Mouse (Mus musculus) 3T3-L1 (cell line): ENCODE results near the gene Lysmd2.
A peak's percentile ranks its signal among the peaks of the same experiment; 100 is the strongest.
"Not testable (repeated sequence)": the region's sequence is repeated elsewhere in the genome, so short reads cannot be mapped to it uniquely, and the experiment has no call there.

Experiments
- DNase-seq: peaks from one replicate; pipeline ENCODE4 v3.0.0-alpha.2; 2015; ENCODE audit warnings: low read depth, low spot score

Lysmd2 gene

DNA sequence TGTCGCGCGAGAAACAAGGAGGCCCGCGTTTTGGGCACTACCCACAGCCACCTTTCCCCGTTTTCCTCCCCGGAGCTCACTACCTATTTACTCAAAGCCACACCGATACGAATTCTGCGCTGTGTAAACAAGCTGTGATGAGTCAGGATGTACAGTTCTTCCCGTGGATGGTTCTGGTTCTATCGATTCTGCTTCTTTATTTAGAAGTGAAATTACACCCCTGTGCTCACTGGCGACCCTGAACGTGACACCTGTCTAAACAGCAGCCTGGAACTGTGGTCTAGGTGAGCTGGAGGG is 715 bp downstream of the Lysmd2 start:
- peak; percentile 29 for DNase-seq

DNA sequence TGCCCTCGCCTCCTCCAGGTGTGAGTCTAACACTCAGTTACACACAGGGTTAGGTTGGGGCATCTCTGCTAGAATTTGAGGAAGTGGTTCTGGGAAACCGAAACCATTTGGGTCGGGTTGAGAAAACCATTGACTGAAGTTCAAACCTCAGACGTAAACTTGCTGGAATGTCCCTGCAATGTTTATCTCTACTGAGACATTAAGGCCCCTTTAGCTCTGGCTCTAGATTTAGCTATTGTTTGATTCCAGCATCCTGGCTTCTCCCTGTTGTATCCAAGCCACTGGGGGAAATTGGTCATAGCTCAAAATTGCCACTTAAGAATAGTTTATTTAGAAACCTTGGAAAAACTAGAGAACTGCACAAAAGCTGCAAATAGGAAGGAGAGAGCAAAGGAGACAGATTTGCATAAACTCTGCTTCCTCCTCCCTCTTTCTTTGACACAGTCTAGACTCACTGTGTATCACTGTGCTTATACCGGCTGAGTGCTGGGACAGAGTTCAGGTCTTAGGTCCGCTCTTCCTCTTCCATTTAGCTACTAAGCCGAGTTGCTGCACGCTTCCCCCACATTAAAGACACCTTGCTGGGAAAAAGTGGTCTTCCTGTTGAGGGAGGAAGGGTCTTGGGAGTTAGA is 5.4 kb downstream of the Lysmd2 start:
- no peak for DNase-seq

DNA sequence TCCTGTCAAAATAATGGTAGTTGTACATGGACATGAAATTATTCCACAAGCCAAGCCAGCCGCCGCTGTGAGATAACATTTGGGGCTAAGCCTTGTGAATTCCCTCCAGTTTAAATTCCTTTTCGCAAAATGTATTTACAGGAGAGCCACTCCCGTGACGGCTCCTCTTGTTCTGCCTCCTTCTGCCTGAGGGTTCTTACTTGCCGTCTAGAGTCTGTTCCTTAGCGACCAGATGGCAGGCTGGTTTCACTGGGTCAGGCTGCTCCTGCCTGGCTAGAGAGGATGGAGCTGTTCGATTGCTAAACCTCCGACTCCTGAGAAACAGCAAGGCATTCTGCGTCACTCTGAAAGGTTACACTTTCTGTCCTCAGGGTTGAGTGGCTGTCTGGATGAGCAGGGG is 6.6 kb downstream of the Lysmd2 start:
- no peak for DNase-seq

DNA sequence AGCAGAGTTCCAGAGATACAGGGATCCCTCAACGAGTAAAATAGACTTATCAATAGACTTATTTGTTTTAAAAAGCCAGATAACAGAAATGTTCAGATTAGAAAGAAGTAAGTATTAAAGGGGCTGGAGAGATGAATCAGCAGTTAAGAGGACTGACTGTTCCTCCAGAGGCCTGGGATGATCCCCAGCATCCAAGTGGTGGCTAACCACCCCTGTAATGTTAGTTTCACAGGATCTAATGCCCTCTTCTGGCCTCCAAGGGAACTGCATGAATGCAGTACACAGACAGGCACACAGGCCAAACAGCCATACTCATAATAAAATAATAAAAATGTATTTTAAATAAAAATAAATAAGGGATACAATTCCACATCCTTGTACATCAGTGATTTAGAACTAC is 7.4 kb downstream of the Lysmd2 start:
- no peak for DNase-seq

DNA sequence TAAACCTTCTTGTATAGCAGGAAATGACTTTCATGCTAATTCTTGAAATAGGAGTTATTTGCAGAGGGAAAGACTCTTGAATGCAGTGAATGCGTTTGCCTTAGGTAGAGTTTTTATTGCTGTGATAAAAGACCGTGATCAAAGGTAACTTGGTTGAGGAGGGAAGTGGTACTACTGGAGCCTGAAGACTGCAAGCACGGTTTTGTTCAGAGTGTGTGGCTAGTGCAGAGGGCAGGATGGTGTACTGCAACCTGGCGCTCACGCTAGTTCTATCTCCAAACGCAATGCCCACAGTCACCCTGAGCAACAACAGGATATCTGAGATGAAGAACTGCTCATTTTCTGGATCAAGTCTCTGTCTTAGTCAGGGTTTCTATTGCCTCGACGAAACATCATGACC is 8.1 kb downstream of the Lysmd2 start:
- DNase-seq = no peak

DNA sequence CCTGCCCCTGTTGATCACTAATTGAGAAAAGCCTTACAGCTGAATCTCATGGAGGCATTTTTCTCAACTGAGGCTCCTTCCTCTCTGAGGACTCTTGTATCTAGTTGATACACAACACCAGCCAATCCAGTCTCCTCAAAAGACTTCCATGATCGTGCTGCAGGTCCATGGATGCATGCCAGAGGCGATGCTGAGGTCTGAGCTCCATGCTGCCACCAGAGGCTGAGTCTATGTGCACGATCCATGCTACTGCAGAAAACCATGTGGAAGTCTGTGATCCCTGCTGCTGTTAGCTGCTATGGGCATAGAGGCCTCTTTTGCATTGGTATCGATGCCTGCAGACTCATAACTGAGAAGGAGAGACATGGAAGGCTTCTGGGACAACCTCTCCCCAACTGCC is 8.7 kb downstream of the Lysmd2 start:
- no peak for DNase-seq

DNA sequence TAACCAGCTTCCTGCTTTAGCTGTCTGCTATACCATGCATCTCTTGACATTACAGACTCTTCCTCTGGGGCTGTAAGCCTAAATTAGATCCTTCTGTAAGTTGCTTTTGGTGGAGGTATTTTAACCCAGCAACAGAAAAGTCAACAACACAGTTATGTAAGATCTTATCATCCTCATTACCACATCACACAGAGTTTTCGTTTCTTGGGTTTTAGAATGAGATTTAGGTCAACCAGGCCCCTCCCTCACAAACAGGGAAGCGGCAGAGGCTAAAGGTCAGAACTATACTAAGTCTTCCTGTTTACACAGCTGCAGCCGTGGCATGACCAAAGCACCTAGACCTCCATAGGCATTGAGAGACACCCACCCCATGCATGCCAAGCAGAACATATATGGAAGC is 19.9 kb downstream of the Lysmd2 start:
- no peak for DNase-seq

DNA sequence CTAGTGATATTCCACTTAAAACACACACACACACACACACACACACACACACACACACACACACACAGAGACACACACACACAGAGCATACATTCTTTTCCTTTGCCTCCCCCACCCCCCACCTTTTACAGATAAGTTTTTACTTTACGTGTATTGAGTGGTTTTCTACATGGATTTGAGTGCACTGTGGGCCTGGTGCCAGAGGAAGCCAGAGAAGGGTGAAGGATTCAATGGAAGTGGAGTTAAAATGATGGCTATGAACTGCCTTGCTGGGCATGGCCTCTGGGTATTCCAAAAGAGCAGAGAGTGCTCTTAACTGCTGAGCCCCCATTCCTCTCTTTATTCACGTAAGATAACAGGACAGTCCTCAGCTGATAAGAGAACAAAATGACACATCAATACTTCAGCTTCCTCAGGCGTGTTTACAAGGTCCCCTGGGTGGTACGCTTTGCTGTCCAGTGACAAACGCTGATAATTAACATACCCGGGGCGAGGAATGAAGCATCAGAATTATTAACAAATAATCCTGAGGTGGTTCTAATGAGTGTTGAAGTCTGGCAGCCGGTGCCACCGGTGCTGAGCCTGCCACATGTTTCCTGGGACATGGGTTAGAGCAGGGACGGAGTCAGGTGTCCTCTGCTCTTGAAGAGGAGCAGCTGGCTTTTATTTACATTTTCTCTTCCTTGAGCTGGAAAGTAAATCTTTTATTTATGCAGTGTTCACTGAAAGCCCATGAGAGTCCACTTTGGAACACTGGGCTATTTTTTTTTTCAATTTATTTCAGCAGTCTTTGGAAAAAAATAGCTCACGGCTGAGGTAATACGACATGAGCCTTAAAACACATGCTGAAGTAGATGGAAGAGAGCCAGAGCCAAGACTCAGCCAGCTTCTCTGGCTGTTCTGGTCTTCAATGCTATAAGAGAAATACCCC is 28.7 kb downstream of the Lysmd2 start:
- DNase-seq = no peak

DNA sequence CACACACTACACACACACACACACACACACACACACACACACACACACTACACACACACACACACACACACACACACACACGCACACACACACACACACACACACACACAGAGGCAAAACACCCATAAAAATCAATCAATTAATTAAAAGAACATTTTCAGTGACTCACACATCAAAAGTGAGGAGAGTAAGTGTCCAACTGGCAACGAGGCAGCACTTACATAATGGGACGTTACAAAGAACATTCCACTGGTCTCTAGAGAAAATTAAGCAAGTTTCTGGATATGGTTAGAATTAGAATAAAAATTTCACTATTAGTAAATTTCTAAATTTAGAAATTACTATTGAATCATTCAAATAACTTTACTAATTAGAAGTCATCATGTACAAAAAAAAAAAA is 30.9 kb downstream of the Lysmd2 start:
- not testable (repeated sequence) for DNase-seq

DNA sequence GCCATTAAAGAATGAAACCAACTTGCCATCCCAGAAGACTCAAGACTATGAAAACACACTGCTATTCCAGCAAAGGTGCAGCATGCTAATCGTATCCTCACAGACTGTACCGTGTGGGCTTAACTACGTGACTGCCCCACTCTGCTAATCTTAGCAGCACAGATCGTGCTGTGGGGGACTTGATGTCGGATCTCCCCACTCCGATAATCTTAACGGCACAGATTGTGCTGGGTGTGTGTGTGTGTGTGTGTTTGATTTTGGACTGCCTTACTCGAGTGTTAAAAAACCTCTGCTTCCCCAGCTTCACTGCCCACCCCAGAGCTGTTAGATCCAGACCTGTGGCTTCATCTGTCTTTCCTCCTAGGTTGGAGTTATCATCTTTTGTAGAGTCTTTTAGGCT is 35.4 kb downstream of the Lysmd2 start:
- DNase-seq = no peak

DNA sequence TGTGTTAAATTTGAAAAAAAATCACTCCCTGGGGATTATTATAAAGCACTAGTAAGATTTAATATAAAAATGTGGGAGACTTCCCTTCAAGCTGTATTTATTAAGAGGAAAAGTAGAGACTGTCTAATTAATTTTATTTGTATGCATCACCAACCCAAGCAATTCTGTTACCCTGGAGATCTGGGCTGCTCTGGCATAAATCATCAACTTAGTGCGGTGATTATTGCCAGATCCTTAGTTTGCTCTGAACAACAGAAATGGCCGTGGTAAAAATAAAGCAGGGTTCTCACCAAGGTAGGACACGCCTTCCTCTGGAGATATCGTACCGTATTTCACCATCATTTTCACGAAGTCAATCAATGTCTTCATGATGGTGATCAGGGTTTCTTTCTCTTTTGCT is 39.8 kb downstream of the Lysmd2 start:
- no peak for DNase-seq

DNA sequence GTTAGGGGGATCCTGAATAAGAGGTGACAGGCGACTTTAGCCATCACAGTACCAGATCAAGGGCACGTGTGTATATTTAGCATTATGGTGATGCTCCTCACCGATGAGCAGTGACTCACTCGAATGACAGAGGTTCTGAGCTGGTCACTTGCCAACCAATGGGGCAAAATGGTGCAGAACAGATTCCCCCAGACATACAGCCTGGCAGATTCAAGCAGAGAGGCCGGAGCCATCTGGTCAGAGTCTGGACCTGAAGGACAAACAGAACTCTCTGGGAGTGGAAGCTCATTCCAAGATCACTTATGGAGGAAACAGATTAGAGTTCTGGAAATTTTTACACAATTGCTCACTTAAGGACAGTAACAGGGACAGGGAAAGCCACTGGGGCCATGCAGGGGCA is 41.1 kb downstream of the Lysmd2 start:
- no peak for DNase-seq

DNA sequence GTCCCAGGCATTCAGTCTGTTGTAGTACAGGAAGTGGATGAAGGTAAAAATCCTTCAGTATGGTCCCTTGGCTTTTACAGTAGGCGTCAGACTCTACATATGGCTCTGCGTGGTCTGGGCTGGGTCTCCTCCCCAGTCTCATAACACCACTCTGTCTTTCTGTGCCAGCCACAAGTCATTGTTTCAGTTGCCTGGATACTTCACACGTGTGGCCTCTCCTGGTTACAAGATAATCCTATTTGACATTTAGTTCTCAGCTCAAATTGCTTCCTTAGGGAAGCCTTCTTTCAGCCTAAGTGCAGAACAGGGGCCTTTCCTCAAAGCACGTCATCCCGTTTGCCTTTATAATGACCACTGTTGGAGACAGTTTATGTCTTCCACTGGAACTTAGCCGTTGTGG is 47.2 kb downstream of the Lysmd2 start:
- no peak for DNase-seq

DNA sequence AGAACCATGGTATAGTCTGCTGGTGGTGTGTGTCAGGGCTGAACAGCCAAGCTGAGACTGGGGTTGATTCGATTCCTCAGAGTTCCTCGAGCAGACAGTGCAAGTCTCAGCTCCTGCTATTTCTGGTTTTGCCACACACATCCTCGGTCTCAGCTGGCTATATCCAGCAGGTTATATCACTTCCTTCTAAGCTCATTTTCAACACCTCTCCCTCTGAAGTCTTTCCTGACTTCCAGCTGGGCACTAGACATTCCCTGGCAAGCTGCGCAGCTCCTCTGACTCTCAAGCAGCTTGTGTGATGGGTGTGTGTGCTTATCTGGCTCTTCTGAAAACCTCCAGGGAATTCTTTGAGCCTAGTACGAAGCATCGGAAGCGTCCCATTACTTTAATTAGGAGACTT is 50.7 kb downstream of the Lysmd2 start:
- DNase-seq = no peak

DNA sequence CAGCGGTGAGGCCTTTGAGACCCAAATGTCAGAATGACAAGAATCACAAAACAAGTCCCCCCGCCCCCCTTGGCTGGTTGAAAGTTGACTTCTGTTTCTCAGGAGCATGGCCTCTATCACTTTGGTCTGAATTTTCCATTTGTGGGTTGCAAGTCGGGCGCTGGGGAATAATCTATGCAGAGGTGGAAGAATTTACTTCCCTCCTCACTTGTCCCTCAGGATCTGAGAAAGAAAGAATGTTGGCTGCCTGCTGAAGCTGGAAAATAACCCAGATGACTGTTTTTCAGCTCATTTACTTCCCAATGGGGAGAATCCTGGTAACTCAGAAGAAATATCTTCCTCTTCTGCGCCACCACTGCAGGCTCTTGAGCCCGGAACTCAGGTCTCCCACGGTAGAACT is 52.8 kb downstream of the Lysmd2 start:
- DNase-seq = no peak

DNA sequence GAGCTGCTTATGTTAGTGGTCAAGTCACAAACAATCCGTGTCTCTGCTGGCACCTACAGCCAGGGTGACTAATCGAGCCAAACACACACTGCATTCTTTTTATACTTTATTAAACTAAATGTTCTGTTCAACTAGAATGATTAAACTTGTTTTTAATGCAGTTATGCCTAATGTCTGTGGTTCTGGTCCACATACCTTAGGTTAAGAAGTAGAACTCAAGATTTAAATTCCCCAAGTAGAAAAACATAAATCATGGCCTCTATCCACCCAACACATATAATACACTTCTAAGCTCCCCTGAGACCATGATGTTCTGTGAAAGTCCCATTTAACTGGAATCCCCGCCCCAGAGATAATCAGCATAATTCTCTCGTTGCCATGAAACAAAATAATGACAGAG is 54.1 kb downstream of the Lysmd2 start:
- DNase-seq = no peak

DNA sequence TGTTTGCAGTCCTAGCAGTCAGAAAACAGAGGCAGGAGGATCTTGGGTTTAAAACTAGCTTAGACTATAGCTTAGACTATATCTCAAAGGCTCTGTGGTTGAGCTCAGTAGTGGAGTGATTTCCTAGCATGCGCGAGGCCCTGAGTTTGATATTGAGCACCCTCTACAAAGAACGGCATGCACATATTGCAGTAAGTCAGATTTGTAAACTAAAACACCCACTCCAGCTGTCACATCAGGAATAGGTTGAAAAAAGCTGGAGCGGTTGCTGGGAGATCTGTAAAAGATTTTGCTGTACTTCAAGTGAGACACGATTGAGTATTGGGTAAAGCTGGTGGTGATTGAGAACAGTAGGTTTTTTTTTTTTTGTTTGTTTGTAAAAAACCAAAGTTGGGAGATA is 55.1 kb downstream of the Lysmd2 start:
- DNase-seq = no peak

DNA sequence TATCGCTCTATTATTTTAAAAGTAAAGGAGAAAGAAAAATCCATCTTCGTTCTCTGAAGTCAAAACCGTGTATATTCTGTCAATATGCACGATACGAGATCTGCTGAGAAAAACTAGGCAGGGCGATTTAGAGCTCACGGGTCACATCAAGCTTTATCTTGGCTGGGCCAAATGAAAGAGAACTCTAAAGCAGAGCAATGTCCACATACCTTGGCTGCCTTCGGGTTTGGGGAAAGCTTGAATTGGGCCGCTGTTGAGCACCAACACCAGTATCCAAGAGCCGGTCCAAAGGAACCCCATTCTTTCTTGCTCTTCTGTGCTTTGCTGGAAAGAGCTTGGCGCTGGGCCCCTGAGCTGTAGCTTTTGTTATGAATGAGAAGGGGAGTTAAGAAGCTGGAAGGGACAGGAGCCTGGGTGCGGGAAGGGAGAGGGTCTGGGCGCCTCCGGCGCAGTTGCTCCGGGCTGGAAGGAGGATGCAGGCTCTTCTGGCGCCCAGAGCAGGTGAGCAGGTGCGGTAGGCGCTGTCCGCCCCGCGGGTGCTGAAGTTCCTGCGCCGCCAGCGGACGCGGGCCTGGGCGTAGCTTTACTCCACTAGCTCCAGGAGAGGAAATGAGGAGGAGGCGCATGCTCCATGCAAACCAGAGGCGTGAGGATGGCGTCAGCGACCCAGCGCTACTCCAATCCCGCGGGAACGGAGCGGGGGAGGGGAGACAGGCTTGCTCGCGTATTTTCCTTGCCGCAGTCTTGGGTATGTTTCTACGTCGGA is 58.1 kb downstream of the Lysmd2 start, which contains the start of gene Scg3:
Gene Scg3, minus strand, starts transcription at position 631 of the 766 bp plus-strand sequence.
- no peak for DNase-seq

DNA sequence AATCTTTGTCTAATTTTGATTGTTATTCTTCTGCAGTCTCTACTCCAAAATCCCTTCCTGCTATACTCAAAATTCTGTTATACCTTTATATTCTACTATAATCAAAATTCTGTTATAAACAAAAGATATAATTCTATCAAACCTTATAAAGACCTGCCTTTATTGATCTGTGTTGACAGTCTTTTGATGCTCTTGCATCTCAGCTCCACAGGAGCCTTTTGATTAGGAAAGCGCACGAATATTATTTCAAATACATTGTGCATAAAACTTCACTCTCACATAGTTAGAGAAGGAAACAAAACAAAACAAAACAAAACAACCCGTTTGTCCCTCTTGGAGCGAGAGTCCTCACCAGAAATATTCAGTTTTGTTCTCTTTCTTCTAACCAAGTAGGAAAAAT is 58.8 kb downstream of the Lysmd2 start:
- no peak for DNase-seq

DNA sequence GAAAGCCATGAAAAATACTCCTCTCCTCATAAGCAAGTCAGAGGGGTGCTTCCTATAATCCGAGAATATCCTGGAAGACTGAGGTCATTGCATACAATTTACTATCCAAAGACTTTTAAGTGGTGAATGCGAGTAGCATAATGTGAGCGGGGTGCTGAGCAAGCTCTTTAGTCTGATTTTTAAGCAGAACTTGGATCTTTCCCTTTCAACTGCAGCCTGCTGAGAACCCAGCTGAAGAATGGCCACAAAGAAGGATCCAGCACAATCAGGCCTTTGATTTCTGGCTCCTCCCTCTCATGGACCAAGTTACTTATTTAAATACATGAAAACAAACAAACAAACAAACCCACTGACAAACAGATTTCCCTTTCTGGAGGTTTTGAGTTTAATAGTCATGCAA is 59.2 kb downstream of the Lysmd2 start:
- no peak for DNase-seq
